Mouse (Mus musculus): Measurements from ENCODE around the gene Aldh8a1. TPM values are rescaled to one million over a fixed set of nuclear protein-coding genes. Genes with fewer than 3 reads are reported as not detected.

The Aldh8a1 gene
- under 1 TPM in 1 of 2 experiments, not detected in 1; 0.86 TPM for polyA plus RNA-seq (2017; shearing (Covaris generic))

GRCm38 (mm10) chr10:21376682-21377473, at the start of gene Aldh8a1:
Gene Aldh8a1 (plus strand): TSS chr10:21377291.

Other genes starting within 250 kb of the Aldh8a1 start
- gene Myb, start 216.3 kb upstream of the Aldh8a1 start, polyA plus RNA-seq (2017; shearing (Covaris generic)), result 10 to 100 TPM; 25.1 to 34.5 TPM
- gene Hbs1l, start 81.3 kb upstream of the Aldh8a1 start, polyA plus RNA-seq (2017; shearing (Covaris generic)), result 100 to 1,000 TPM in 1 of 2 experiments, 10 to 100 TPM in 1; 75.8 to 104 TPM
- under 1 TPM in 1 of 2 experiments, not detected in 1; 0.16 TPM for gene 1700020N01Rik, start 215.9 kb downstream of the Aldh8a1 start, polyA plus RNA-seq (2017; shearing (Covaris generic))

All from activated CD4-positive, CD25-positive, alpha-beta regulatory T cell (primary cell).